Comparison of ENCODE assay signal across 9 mouse cellular contexts in the genomic region with DNA sequence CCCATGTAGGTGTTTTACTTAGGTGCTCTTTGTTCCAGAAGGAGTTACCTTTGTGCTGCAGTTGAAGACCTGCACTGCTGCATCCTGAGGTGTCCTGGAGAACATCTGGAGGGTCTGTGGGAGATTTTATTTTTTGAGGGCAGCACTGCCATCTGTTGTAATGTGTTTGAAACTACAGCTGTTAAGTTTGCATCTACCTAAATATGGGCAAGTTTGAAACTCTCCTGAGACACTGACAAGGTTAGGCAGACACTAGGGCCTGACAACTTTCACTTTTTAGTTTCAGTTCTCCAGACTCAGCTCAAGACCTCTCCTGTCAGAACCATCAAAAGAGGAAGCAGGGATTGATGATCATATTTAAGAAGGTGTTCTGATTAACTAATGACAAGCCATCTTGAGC. TPM values are rescaled to one million over a fixed set of nuclear protein-coding genes. Genes with fewer than 3 reads are reported as not detected.
DNase-seq lines count a peak whose midpoint lies in the region; ATAC-seq and TF ChIP-seq lines count a peak whose summit lies in the region.
"Had no signal": no experiment of that assay in that cellular context is flagged by ENCODE, and none has a peak within 500 bp of the region (broad histone marks: within the 10 kb centered on the region; RNA-seq: fewer than 3 reads in every experiment).

No protein-coding gene starts in this region.

- DNase-seq in adrenal gland, adult 2 months, result peak; percentile 38
- no peak for DNase-seq in adrenal gland, postnatal 25 days
- DNase-seq in layer of hippocampus, adult 2 months (ENCODE audit: low spot score in 2 of 2), result peak; percentile 16 to 19
- DNase-seq in layer of hippocampus, adult 9-11 months, result no peak
- DNase-seq in MEL (ENCODE audit: low read depth, low spot score), result peak; percentile 76
- peak; percentile 10 to 40 for DNase-seq in heart, postnatal 14 days
- peak; percentile 48 for DNase-seq in neural tube, embryonic 11.5 days (ENCODE audit: low spot score)
- no peak for DNase-seq in gastrocnemius, postnatal 14 days

- peaks cover 0 to 2% of the 10 kb centered on the region in 2 experiments; a peak in 1 of 4 replicates for H3K36me3 ChIP-seq in MEL (ENCODE audit: control insufficient read depth in 1 of 2, insufficient read depth in 2 of 2, low read length in 2 of 2)
- H3K36me3 ChIP-seq in neural tube, embryonic 11.5 days (ENCODE audit: control insufficient read depth, insufficient read depth, low read length), result no peaks in the 10 kb centered on the region

- intact Hi-C loops in heart, postnatal 14 days (cut with DNase I), result loop anchor here (1.0 kb wide), 2 partner anchors 375 to 530 kb away; no protein-coding TSS in a partner anchor
- intact Hi-C loops in gastrocnemius, postnatal 14 days (cut with DNase I; ENCODE audit: low total_unique reads), result loop anchor here (10.0 kb wide), 1 partner anchor 535 kb away; no protein-coding TSS in a partner anchor

- no peaks in the 10 kb centered on the region; a peak in 1 of 4 replicates for H3K27me3 ChIP-seq in MEL (ENCODE audit: control insufficient read depth in 1 of 2, insufficient read depth in 2 of 2, low read length in 2 of 2)
- no peaks in the 10 kb centered on the region for H3K27me3 ChIP-seq in neural tube, embryonic 11.5 days (ENCODE audit: control insufficient read depth, insufficient read depth, low read length)

- H3K9me3 ChIP-seq in MEL (replicated peaks; ENCODE audit: insufficient read depth, low read length), result no peaks in the 10 kb centered on the region
- H3K9me3 ChIP-seq in neural tube, embryonic 11.5 days (ENCODE audit: control insufficient read depth, low read length), result no peaks in the 10 kb centered on the region

- no peak overlapping the region for H3K4me2 ChIP-seq in neural tube, embryonic 11.5 days (ENCODE audit: low read depth)

- no peak for TF ChIP-seq POLR2A in MEL (IDR thresholded peaks at IDR 0.05; ENCODE audit: control insufficient read depth in 1 of 2, insufficient read depth in 1 of 2, low read depth in 1 of 2, low read length in 2 of 2, poor library complexity in 1 of 2)

- peak; percentile 92 for TF ChIP-seq RAD21 in MEL (IDR thresholded peaks at IDR 0.05; ENCODE audit: low read depth, low read length)

- TF ChIP-seq EP300 in MEL (IDR thresholded peaks at IDR 0.05; ENCODE audit: low read depth in 1 of 2, low read length in 2 of 2), result no peak

- peak; percentile 87 for TF ChIP-seq CTCF in layer of hippocampus, adult 2 months (conservative IDR thresholded peaks at IDR 0.05)
- TF ChIP-seq CTCF in MEL (IDR thresholded peaks at IDR 0.05 in 2 of 3, conservative IDR thresholded peaks at IDR 0.05 in 1 of 3; ENCODE audit: control insufficient read depth in 1 of 3, insufficient read depth in 1 of 3, low read depth in 2 of 3, low read length in 3 of 3, poor library complexity in 1 of 3, severe bottlenecking in 1 of 3), result peak in 2 of 3 experiments; percentile 39 to 81; a peak in 4 of 6 replicates

- H3K27ac ChIP-seq in layer of hippocampus, adult 2 months, result no peak overlapping the region
- H3K27ac ChIP-seq in MEL (ENCODE audit: control insufficient read depth, low read depth, low read length), result no peak overlapping the region
- no peak overlapping the region for H3K27ac ChIP-seq in neural tube, embryonic 11.5 days (ENCODE audit: low read depth, low read length)
- H3K27ac ChIP-seq: macrophage had no signal

- no peak overlapping the region for H3K9ac ChIP-seq in MEL (ENCODE audit: control insufficient read depth, low read depth, low read length, poor library complexity, severe bottlenecking)
- no peak overlapping the region for H3K9ac ChIP-seq in neural tube, embryonic 11.5 days (ENCODE audit: low read length)

- peaks cover 16% of the 10 kb centered on the region for H3K79me2 ChIP-seq in MEL (ENCODE audit: control insufficient read depth, insufficient read depth, low read length, poor library complexity)

- H3K4me3 ChIP-seq in layer of hippocampus, adult 2 months, result no peak overlapping the region
- H3K4me3 ChIP-seq in MEL (ENCODE audit: control insufficient read depth in 1 of 2, insufficient read depth in 1 of 2, low read depth in 2 of 2, low read length in 2 of 2), result no peak overlapping the region
- no peak overlapping the region for H3K4me3 ChIP-seq in neural tube, embryonic 11.5 days (ENCODE audit: low read depth, low read length)

- no peak for ATAC-seq in neural tube, embryonic 11.5 days (ENCODE audit: insufficient read depth, low FRiP score, low TSS enrichment)

- no peaks in the 10 kb centered on the region; a peak in 1 of 4 replicates for H3K4me1 ChIP-seq in MEL (ENCODE audit: control insufficient read depth in 1 of 2, insufficient read depth in 2 of 2, low read length in 2 of 2)
- H3K4me1 ChIP-seq in neural tube, embryonic 11.5 days (ENCODE audit: control insufficient read depth, insufficient read depth, low read length), result no peaks in the 10 kb centered on the region

TF ChIP-seq in MEL, 35 proteins besides CTCF, POLR2A, EP300 and RAD21:
- TF ChIP-seq TBP (IDR thresholded peaks at IDR 0.05; ENCODE audit: low read depth, low read length) (no peak), GATA1 (IDR thresholded peaks at IDR 0.05; ENCODE audit: low read depth, low read length) (no peak), ZC3H11A (IDR thresholded peaks at IDR 0.05; ENCODE audit: low read depth, low read length) (peak; percentile 95), CHD1 (IDR thresholded peaks at IDR 0.05; ENCODE audit: low read depth, low read length) (no peak), SIN3A (IDR thresholded peaks at IDR 0.05; ENCODE audit: low read length) (0 out of 2 replicates have a peak, but pooled peaks have one; percentile 43), BHLHE40 (IDR thresholded peaks at IDR 0.05; ENCODE audit: borderline replicate concordance, low read depth, low read length) (no peak; the same call in 1 of the 2 replicates), MAZ (IDR thresholded peaks at IDR 0.05; ENCODE audit: low read depth, low read length) (no peak), E2F4 (IDR thresholded peaks at IDR 0.05; ENCODE audit: borderline replicate concordance, low read depth, low read length) (no peak), SMC3 (IDR thresholded peaks at IDR 0.05; ENCODE audit: low read depth, low read length) (peak; percentile 91), POLR2AphosphoS2 (IDR thresholded peaks at IDR 0.05; ENCODE audit: low read length) (no peak), TCF12 (IDR thresholded peaks at IDR 0.05; ENCODE audit: low read depth, low read length) (no peak)

RNA-seq across cellular contexts. Expression of gene Arl4a, which starts 2.2 kb away (rescaled TPM):
- total RNA-seq in adrenal gland, adult 2 months (2021), result 10 to 100 TPM; 91.3 to 99.1 TPM
- 6.8 and 9.9 TPM in 2 replicates for polyA plus RNA-seq in adrenal gland, adult 2 months (2012; rRNA removed)
- total RNA-seq in adrenal gland, postnatal 25 days (2021), result 51.2 and 59.3 TPM in 2 replicates
- 10 to 100 TPM; 29.9 to 30.5 TPM for total RNA-seq in layer of hippocampus, adult 2 months (2021)
- total RNA-seq in MEL (2012; rRNA removed), result 26.9 and 29.8 TPM in 2 replicates
- 10 to 100 TPM in 1 of 2 experiments, not detected in 1; 25.6 TPM for polyA plus RNA-seq in MEL (2012; ENCODE audit: insufficient read depth in 1 of 2, insufficient read length in 2 of 2, low read depth in 1 of 2, low replicate concordance in 2 of 2, missing spikeins in 1 of 2)
- total RNA-seq in heart, postnatal 14 days (2021), result 10 to 100 TPM; 23.6 to 27.4 TPM
- 109 and 117 TPM in 2 replicates for polyA plus RNA-seq in neural tube, embryonic 11.5 days (2014; fragmentation: Nextera tagmentation; extraction: Ambion mirVana)
- 10 to 100 TPM; 18.3 to 21.2 TPM for total RNA-seq in gastrocnemius, postnatal 14 days (2021)

Comparison
In these comparisons a context has a peak if more than half of its experiments do, and no peak if none do; other contexts are left out.
1. DNase-seq: peak in adrenal gland, adult 2 months (single experiment), layer of hippocampus, adult 2 months (2 of 2), MEL (single experiment), heart, postnatal 14 days (2 of 2) and neural tube, embryonic 11.5 days (single experiment); none in adrenal gland, postnatal 25 days (single experiment), layer of hippocampus, adult 9-11 months (single experiment) and gastrocnemius, postnatal 14 days (single experiment).